Mouse (Mus musculus) kidney, postnatal 0 days (tissue): ENCODE measurements around the gene Defb18. TPM values are rescaled to one million over a fixed set of nuclear protein-coding genes. Genes with fewer than 3 reads are reported as not detected.

Source experiments
- ATAC-seq: fragments of 200-750 bp; cut with Nextera tagmentation; replicated peaks from 2 replicates; pipeline ENCODE4 v1.8.0; 2017; ENCODE audit warnings: low read depth, moderate number of reproducible peaks, moderate TSS enrichment, moderate library complexity; ENCODE audit not compliant: low FRiP score
- DNase-seq: peaks from one replicate; pipeline ENCODE4 v3.0.0-alpha.2; 2016; ENCODE audit warnings: low spot score
- H3K27ac ChIP-seq: fragments of 300-500 bp; sonication (generic); 2 replicates; pipeline ENCODE4 v1.5.1; 2014; ENCODE audit warnings: mild to moderate bottlenecking
- H3K27me3 ChIP-seq: fragments of 300-500 bp; sonication (generic); 2 replicates; pipeline ENCODE4 v1.6.1; 2014; ENCODE audit warnings: low read length, mixed read lengths; ENCODE audit not compliant: insufficient read depth
- H3K36me3 ChIP-seq: fragments of 300-500 bp; sonication (generic); 2 replicates; pipeline ENCODE4 v1.6.1; 2014; ENCODE audit warnings: low read length, mixed read lengths; ENCODE audit not compliant: insufficient read depth
- H3K4me1 ChIP-seq: fragments of 300-500 bp; sonication (generic); replicated peaks from 2 replicates; pipeline ENCODE4 v1.6.1; 2014; ENCODE audit warnings: antibody characterized with exemption, low read length, mixed read lengths; ENCODE audit not compliant: insufficient read depth
- H3K4me2 ChIP-seq: fragments of 300-500 bp; sonication (generic); 2 replicates; pipeline ENCODE4 v1.6.1; 2014; ENCODE audit warnings: mild to moderate bottlenecking, low read length, moderate library complexity, mixed read lengths
- H3K4me3 ChIP-seq: fragments of 300-500 bp; sonication (generic); replicated peaks from 2 replicates; pipeline ENCODE4 v1.5.1; 2014; ENCODE audit warnings: low read depth, low read length
- H3K9ac ChIP-seq: fragments of 300-500 bp; sonication (generic); 2 replicates; pipeline ENCODE4 v1.6.1; 2014; ENCODE audit warnings: low read depth, low read length
- H3K9me3 ChIP-seq: fragments of 300-500 bp; sonication (generic); replicated peaks from 2 replicates; pipeline ENCODE4 v1.6.1; 2016; ENCODE audit warnings: low read length, inconsistent platforms, mixed read lengths
- CTCF ChIP-seq: IDR thresholded peaks from 2 replicates; pipeline ENCODE4 v1.5.1; 2016; ENCODE audit warnings: antibody characterized with exemption, low read depth, mild to moderate bottlenecking, moderate library complexity
- WGBS: fragments of 180-500 bp; shearing (Covaris S2); extraction: QIAGEN DNeasy Blood & Tissue Kit; methylation state at CpG from one replicate; pipeline ENCODE4 v1.1.7; 2014; 5-methylcytosine and 5-hydroxymethylcytosine counted together
- polyA plus RNA-seq: library from polyadenylated mRNA; unstranded; fragments of >200 nt; fragmentation: Nextera tagmentation; extraction: Ambion mirVana; gene quantifications from 2 replicates; pipeline ENCODE4 v1.2.1, GENCODE M21; 2015

Defb18 gene
- polyA plus RNA-seq, 1 experiment from 2014 or later: not detected

GRCm38 (mm10) chr1:18191719-18192118 is 45.5 kb downstream of the Defb18 start:
- Histone ChIP-seq H3K27me3 (no peaks in the 10 kb centered on the region), H3K36me3 (no peaks in the 10 kb centered on the region), H3K4me3 (no peak overlapping the region), H3K4me2 (no peak overlapping the region), H3K9ac (no peak overlapping the region), H3K4me1 (no peaks in the 10 kb centered on the region), H3K27ac (no peak overlapping the region), H3K9me3 (no peaks in the 10 kb centered on the region)
- ATAC-seq (no peak), DNase-seq (no peak)
- WGBS: 32% methylated on average over 4 of the region's 4 CpGs
- TF ChIP-seq CTCF: no peak

DNA sequence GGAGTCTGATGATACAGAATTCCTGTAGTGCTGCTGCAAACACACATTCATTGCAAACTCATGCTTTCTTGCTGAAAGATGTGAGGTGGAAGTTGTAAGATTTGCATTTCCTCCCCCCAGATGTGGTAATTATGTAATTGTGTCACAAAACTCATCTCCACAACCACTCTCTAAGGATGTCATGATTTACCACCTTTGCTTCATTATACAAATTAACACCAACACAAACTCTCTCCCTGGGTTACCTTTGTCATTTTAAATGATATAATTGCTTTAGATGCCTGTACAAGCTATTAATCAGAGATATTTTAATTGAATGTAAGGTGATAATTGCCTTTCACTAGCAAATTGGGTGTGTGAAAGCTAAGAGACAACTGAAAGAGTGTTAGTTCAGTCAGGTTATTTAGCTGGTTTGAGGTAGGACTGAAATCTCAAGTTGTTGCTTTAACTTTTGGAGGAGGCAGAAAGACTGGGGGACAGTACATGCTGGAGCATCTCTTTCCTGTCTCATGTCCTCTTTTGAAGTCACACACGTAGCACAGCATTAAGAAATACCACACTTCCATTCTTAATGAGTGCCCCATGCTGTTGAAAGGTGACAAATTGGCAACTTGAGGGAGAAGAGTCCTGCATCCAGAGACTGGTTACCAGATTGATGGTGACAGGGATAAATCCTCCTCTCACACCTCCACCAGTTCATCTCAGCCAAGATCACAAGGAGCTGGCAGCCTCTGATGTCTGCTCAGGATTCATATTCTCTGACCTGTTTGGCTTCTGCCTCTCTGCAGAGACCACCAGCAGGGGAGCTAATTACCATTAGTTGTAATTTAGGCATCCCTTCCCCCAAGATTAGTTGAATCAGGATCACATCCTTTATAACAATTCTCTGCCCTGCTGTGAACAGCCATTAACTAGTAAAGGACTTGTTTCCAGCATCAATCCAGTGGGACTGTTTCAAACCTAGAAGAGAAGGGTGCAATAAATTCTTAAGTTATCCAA is 46.2 kb downstream of the Defb18 start:
- Histone ChIP-seq H3K4me3 (no peak overlapping the region), H3K27me3 (no peaks in the 10 kb centered on the region), H3K27ac (no peak overlapping the region), H3K9ac (no peak overlapping the region), H3K4me1 (no peaks in the 10 kb centered on the region), H3K9me3 (no peaks in the 10 kb centered on the region), H3K4me2 (no peak overlapping the region), H3K36me3 (no peaks in the 10 kb centered on the region)
- 4% methylated on average over 1 of the region's 1 CpGs for WGBS
- ATAC-seq (no peak), DNase-seq (no peak)
- no peak for TF ChIP-seq CTCF

Other genes with a start within 250 kb of the Defb18 start
- gene Crisp4, start 91.5 kb downstream of the Defb18 start, polyA plus RNA-seq: not detected in 2 replicates
- gene Defb41, start 27.7 kb upstream of the Defb18 start, polyA plus RNA-seq: not detected in 2 replicates